Mouse (Mus musculus) hindlimb bud, embryonic 11.5 days (tissue): Measurements from ENCODE around the gene Tshr.

Experiments used
- DNase-seq: peaks from one replicate; pipeline ENCODE4 v3.0.0-alpha.2; 2012; ENCODE audit warnings: low read depth, low spot score; ENCODE audit errors: extremely low spot score

Tshr gene

DNA sequence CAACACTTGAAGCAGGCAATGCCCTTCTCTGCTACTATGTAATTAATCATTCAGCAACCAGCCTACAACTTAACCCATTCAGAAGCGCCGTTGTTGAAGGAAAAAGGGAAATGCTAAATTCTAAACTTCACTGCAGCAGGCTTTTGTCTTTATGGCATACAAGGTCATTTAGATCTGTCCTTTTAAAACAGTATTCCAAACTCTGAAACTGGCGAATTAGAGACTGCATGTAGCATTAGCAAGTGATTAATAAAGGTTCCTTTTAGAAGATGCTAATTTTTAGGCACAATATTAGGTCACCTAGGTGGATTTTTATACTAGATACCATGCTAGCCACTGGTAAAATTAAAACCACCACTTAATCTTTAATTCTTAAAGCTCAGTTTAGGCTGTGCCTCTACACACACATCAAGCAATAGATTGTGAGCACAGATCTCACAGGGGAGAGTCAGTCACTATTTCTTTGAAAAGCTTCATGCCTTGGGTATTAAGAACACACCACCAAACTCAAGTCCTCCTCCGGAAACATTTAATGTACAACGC, 203.2 kb downstream of the Tshr start:
- no peak for DNase-seq

GRCm38 (mm10) chr12:91588176-91588669, 203.9 kb downstream of the Tshr start:
- DNase-seq, result peak; percentile 79

GRCm38 (mm10) chr12:91588670-91589541, 204.5 kb downstream of the Tshr start:
- DNase-seq, result no peak

- DNase-seq, result no peak
Observed at GRCm38 (mm10) chr12:91589542-91589846, 205.1 kb downstream of the Tshr start.

- DNase-seq, result peak; percentile 82
Observed at GRCm38 (mm10) chr12:91589847-91590690, 205.7 kb downstream of the Tshr start, which contains the start of gene Gtf2a1. Gtf2a1 (minus strand) TSS chr12:91590487.

- DNase-seq, result no peak
Observed at GRCm38 (mm10) chr12:91590716-91591115, 206.4 kb downstream of the Tshr start.

- DNase-seq, result no peak
Observed at GRCm38 (mm10) chr12:91591191-91591590, 206.8 kb downstream of the Tshr start.

- DNase-seq, result no peak
Observed at GRCm38 (mm10) chr12:91592128-91592527, 207.8 kb downstream of the Tshr start.
